8 mouse cellular contexts compared by ENCODE assay signal in genomic region chr17:66479813-66480490, GRCm38 (mm10). TPM values are rescaled to one million over a fixed set of nuclear protein-coding genes. Genes with fewer than 3 reads are reported as not detected.
DNase-seq lines count a peak whose midpoint lies in the region; ATAC-seq lines count a peak whose summit lies in the region.

No protein-coding gene starts in this region.

- ATAC-seq in hematopoietic stem cell, adult 5-6 weeks (replicated peaks in 1 of 2; ENCODE audit: insufficient read depth in 1 of 2, low FRiP score in 2 of 2, low TSS enrichment in 1 of 2, low read depth in 1 of 2, poor library complexity in 2 of 2, severe bottlenecking in 2 of 2) = peak; percentile 50 to 55

- DNase-seq in R1 (ENCODE audit: low read depth, low spot score) = peak; percentile 100
- peak; percentile 86 for DNase-seq in embryo, embryonic 11 days
- DNase-seq in mesoderm, embryonic 11.5 days (ENCODE audit: low read depth, low spot score) = peak; percentile 79
- no peak for DNase-seq in urinary bladder, adult 18-20 months (ENCODE audit: low spot score in 2 of 2)
- no peak for DNase-seq in thymus, postnatal 10 days (ENCODE audit: low spot score in 2 of 2)
- no peak for DNase-seq in right cerebral cortex, postnatal 10 days (ENCODE audit: low spot score in 2 of 2)
- DNase-seq in right cerebral cortex, postnatal 25 days = no peak

RNA-seq across cellular contexts. Expression of gene Mtcl1, which starts 30.4 kb away (rescaled TPM):
- total RNA-seq in hematopoietic stem cell, adult 5-6 weeks (2017) = not detected in 2 replicates

RNA-seq across cellular contexts. Expression of gene Rab12, which starts 39.6 kb away (rescaled TPM):
- 28.0 and 54.4 TPM in 2 replicates for total RNA-seq in hematopoietic stem cell, adult 5-6 weeks (2017)

Comparison
In these comparisons a context has a peak if more than half of its experiments do, and no peak if none do; other contexts are left out.
1. DNase-seq: peak in R1 (single experiment), embryo, embryonic 11 days (single experiment) and mesoderm, embryonic 11.5 days (single experiment); none in urinary bladder, adult 18-20 months (0 of 2), thymus, postnatal 10 days (0 of 2), right cerebral cortex, postnatal 10 days (0 of 2) and right cerebral cortex, postnatal 25 days (single experiment).